Mouse (Mus musculus) lung, embryonic 16.5 days (tissue): ENCODE results near the gene 1700080E11Rik. TPM values are rescaled to one million over a fixed set of nuclear protein-coding genes. Genes with fewer than 3 reads are reported as not detected.

Source experiments
- ATAC-seq: fragments of 200-750 bp; cut with Nextera tagmentation; 2 replicates; pipeline ENCODE4 v1.8.0; 2017; ENCODE audit warnings: low read depth, mild to moderate bottlenecking, moderate library complexity
- H3K27ac ChIP-seq: fragments of 300-500 bp; sonication (generic); 2 replicates; pipeline ENCODE4 v1.5.1; 2014; ENCODE audit warnings: mild to moderate bottlenecking, control low read depth, low read length
- H3K27me3 ChIP-seq: fragments of 300-500 bp; sonication (generic); 2 replicates; pipeline ENCODE4 v1.6.1; 2014; ENCODE audit warnings: low read depth, low read length, mixed read lengths; ENCODE audit not compliant: control insufficient read depth, insufficient read depth
- H3K36me3 ChIP-seq: fragments of 300-500 bp; sonication (generic); 2 replicates; pipeline ENCODE4 v1.6.1; 2014; ENCODE audit warnings: low read length; ENCODE audit not compliant: control insufficient read depth, insufficient read depth
- H3K4me1 ChIP-seq: fragments of 300-500 bp; sonication (generic); replicated peaks from 2 replicates; pipeline ENCODE4 v1.6.1; 2014; ENCODE audit warnings: low read length, mixed read lengths; ENCODE audit not compliant: control insufficient read depth, insufficient read depth
- H3K4me2 ChIP-seq: fragments of 300-500 bp; sonication (generic); 2 replicates; pipeline ENCODE4 v1.6.1; 2014; ENCODE audit warnings: low read depth, low read length, control low read depth
- H3K4me3 ChIP-seq: fragments of 300-500 bp; sonication (generic); 2 replicates; pipeline ENCODE4 v1.5.1; 2014; ENCODE audit warnings: mild to moderate bottlenecking, low read length, control low read depth
- H3K9ac ChIP-seq: fragments of 300-500 bp; sonication (generic); 2 replicates; pipeline ENCODE4 v1.6.1; 2014; ENCODE audit warnings: low read length, control low read depth
- H3K9me3 ChIP-seq: fragments of 300-500 bp; sonication (generic); 2 replicates; pipeline ENCODE4 v1.6.1; 2016; ENCODE audit warnings: low read length; ENCODE audit not compliant: control insufficient read depth
- WGBS: fragments of 180-500 bp; shearing (Covaris S2); extraction: QIAGEN DNeasy Blood & Tissue Kit; methylation state at CpG from one replicate; pipeline ENCODE4 v1.1.7; 2014; 5-methylcytosine and 5-hydroxymethylcytosine counted together
- polyA plus RNA-seq: library from polyadenylated mRNA; unstranded; fragments of >200 nt; fragmentation: Nextera tagmentation; extraction: Ambion mirVana; gene quantifications from 2 replicates; pipeline ENCODE4 v1.2.1, GENCODE M21; 2015

Gene 1700080E11Rik
- polyA plus RNA-seq = not detected in 2 replicates

GRCm38 (mm10) chr9:105144992-105145391, at the start of gene 1700080E11Rik:
Gene 1700080E11Rik, minus strand, starts transcription at chr9:105145092.
- H3K27ac ChIP-seq = no peak within 1 kb of the TSS
- no peaks in the 10 kb centered on the region for H3K36me3 ChIP-seq
- no peak within 1 kb of the TSS for H3K9ac ChIP-seq
- no peak within 1 kb of the TSS for H3K4me3 ChIP-seq
- no peaks in the 10 kb centered on the region for H3K27me3 ChIP-seq
- no peaks in the 10 kb centered on the region for H3K9me3 ChIP-seq
- H3K4me1 ChIP-seq = no peaks in the 10 kb centered on the region
- 73% methylated on average over 6 of the region's 6 CpGs for WGBS
- ATAC-seq = no peak
- no peak within 1 kb of the TSS for H3K4me2 ChIP-seq

- WGBS = 66% methylated on average over 3 of the region's 3 CpGs
- no peaks in the 10 kb centered on the region for H3K4me1 ChIP-seq
- H3K4me2 ChIP-seq = no peak overlapping the region
- ATAC-seq = no peak
- H3K36me3 ChIP-seq = no peaks in the 10 kb centered on the region
- H3K27me3 ChIP-seq = no peaks in the 10 kb centered on the region
- no peak overlapping the region for H3K4me3 ChIP-seq
- H3K9ac ChIP-seq = no peak overlapping the region
- no peaks in the 10 kb centered on the region for H3K9me3 ChIP-seq
- H3K27ac ChIP-seq = no peak overlapping the region
Measured at GRCm38 (mm10) chr9:105186725-105187124, 41.8 kb upstream of the 1700080E11Rik start.

- no peak overlapping the region for H3K9ac ChIP-seq
- no peak for ATAC-seq
- H3K27me3 ChIP-seq = no peaks in the 10 kb centered on the region
- H3K9me3 ChIP-seq = no peaks in the 10 kb centered on the region
- no peaks in the 10 kb centered on the region for H3K36me3 ChIP-seq
- H3K4me1 ChIP-seq = no peaks in the 10 kb centered on the region
- no peak overlapping the region for H3K4me3 ChIP-seq
- no peak overlapping the region for H3K4me2 ChIP-seq
- no peak overlapping the region for H3K27ac ChIP-seq
- 82% methylated on average over 3 of the region's 3 CpGs for WGBS
Measured at GRCm38 (mm10) chr9:105182392-105182791, 37.5 kb upstream of the 1700080E11Rik start.

GRCm38 (mm10) chr9:105139204-105139603, 5.7 kb downstream of the 1700080E11Rik start:
- H3K27ac ChIP-seq = no peak overlapping the region
- ATAC-seq = no peak
- H3K4me1 ChIP-seq = no peaks in the 10 kb centered on the region
- no peaks in the 10 kb centered on the region for H3K9me3 ChIP-seq
- H3K36me3 ChIP-seq = no peaks in the 10 kb centered on the region
- no peaks in the 10 kb centered on the region for H3K27me3 ChIP-seq
- H3K4me2 ChIP-seq = no peak overlapping the region
- H3K4me3 ChIP-seq = no peak overlapping the region
- no peak overlapping the region for H3K9ac ChIP-seq
- WGBS = 56% methylated on average over 6 of the region's 6 CpGs

- Histone ChIP-seq H3K4me3 (no peak overlapping the region), H3K36me3 (no peaks in the 10 kb centered on the region), H3K9me3 (no peaks in the 10 kb centered on the region), H3K27me3 (no peaks in the 10 kb centered on the region), H3K9ac (no peak overlapping the region), H3K4me1 (no peaks in the 10 kb centered on the region), H3K27ac (no peak overlapping the region), H3K4me2 (no peak overlapping the region)
- WGBS = 13% methylated on average over 1 of the region's 1 CpGs
- no peak for ATAC-seq
Measured at GRCm38 (mm10) chr9:105136404-105136803, 8.5 kb downstream of the 1700080E11Rik start.

GRCm38 (mm10) chr9:105134536-105134935, 10.4 kb downstream of the 1700080E11Rik start:
- no peak for ATAC-seq

GRCm38 (mm10) chr9:105132002-105132367, 12.9 kb downstream of the 1700080E11Rik start:
- H3K9ac ChIP-seq = peak overlapping the region; percentile 33; the same call in 1 of the 2 replicates
- H3K4me3 ChIP-seq = peak overlapping the region; percentile 64
- peak overlapping the region; percentile 70 for H3K4me2 ChIP-seq
- ATAC-seq = peak; percentile 6; the same call in 1 of the 2 replicates
- H3K9me3 ChIP-seq = no peaks in the 10 kb centered on the region
- no peaks in the 10 kb centered on the region for H3K36me3 ChIP-seq
- H3K27me3 ChIP-seq = no peaks in the 10 kb centered on the region
- WGBS = 20% methylated on average over 5 of the region's 5 CpGs
- H3K4me1 ChIP-seq = no peaks in the 10 kb centered on the region; the same call in 1 of the 2 replicates
- H3K27ac ChIP-seq = no peak overlapping the region

More at GRCm38 (mm10) chr9:105134536-105134935, 10.4 kb downstream of the 1700080E11Rik start:
- WGBS = 75% methylated on average over 5 of the region's 5 CpGs
- Histone ChIP-seq H3K9ac (no peak overlapping the region), H3K36me3 (no peaks in the 10 kb centered on the region), H3K4me1 (no peaks in the 10 kb centered on the region; the same call in 1 of the 2 replicates), H3K27ac (no peak overlapping the region), H3K4me2 (no peak overlapping the region; the same call in 1 of the 2 replicates), H3K9me3 (no peaks in the 10 kb centered on the region), H3K27me3 (no peaks in the 10 kb centered on the region), H3K4me3 (no peak overlapping the region)

GRCm38 (mm10) chr9:105131253-105132001, 13.5 kb downstream of the 1700080E11Rik start, which contains the start of gene Nudt16:
Gene Nudt16, minus strand, starts transcription at chr9:105131824.
- WGBS = under 1% methylated on average over 56 of the region's 60 CpGs
- peak; percentile 99 for ATAC-seq
- no peaks in the 10 kb centered on the region for H3K27me3 ChIP-seq
- peak within 1 kb of the TSS; percentile 67 for H3K27ac ChIP-seq
- peak within 1 kb of the TSS; percentile 64 for H3K4me3 ChIP-seq
- H3K4me1 ChIP-seq = no peaks in the 10 kb centered on the region; the same call in 1 of the 2 replicates
- H3K4me2 ChIP-seq = peak within 1 kb of the TSS; percentile 70
- H3K36me3 ChIP-seq = no peaks in the 10 kb centered on the region
- no peaks in the 10 kb centered on the region for H3K9me3 ChIP-seq
- peak within 1 kb of the TSS; percentile 71 for H3K9ac ChIP-seq

- WGBS = 91% methylated on average over 8 of the region's 8 CpGs
- Histone ChIP-seq H3K9ac (no peak overlapping the region), H3K36me3 (no peaks in the 10 kb centered on the region), H3K27ac (no peak overlapping the region), H3K4me1 (no peaks in the 10 kb centered on the region; the same call in 1 of the 2 replicates), H3K4me2 (no peak overlapping the region), H3K4me3 (no peak overlapping the region), H3K27me3 (no peaks in the 10 kb centered on the region), H3K9me3 (no peaks in the 10 kb centered on the region)
- no peak for ATAC-seq
Measured at GRCm38 (mm10) chr9:105130331-105130730, 14.6 kb downstream of the 1700080E11Rik start.
